Mouse (Mus musculus): Measurements from ENCODE around the gene Cipc.

- TF ChIP-seq CTCF (IDR thresholded peaks at IDR 0.05) (no peak), POLR2A (IDR thresholded peaks at IDR 0.05; ENCODE audit: insufficient read depth, low read depth, low read length) (peak; percentile 46; the same call in 1 of the 2 replicates), EP300 (IDR thresholded peaks at IDR 0.05; ENCODE audit: insufficient read depth, low read depth, low read length) (peak; percentile 93)
Observed at GRCm38 (mm10) chr12:86938571-86938970, 8.3 kb upstream of the Cipc start.

Data from heart, adult 2 months (tissue).